Mouse (Mus musculus) hindbrain, embryonic 16.5 days (tissue): Measurements from ENCODE around the gene Tanc1. TPM values are rescaled to one million over a fixed set of nuclear protein-coding genes. Genes with fewer than 3 reads are reported as not detected.
A peak's percentile ranks its signal among the peaks of the same experiment; 100 is the strongest.

Experiments used
- ATAC-seq: fragments of 200-750 bp; cut with Nextera tagmentation; 2 replicates; pipeline ENCODE4 v1.8.0; 2017; ENCODE audit warnings: moderate TSS enrichment, moderate library complexity
- H3K27ac ChIP-seq: fragments of 300-500 bp; sonication (generic); 2 replicates; pipeline ENCODE4 v1.5.1; 2014; ENCODE audit warnings: low read depth, mild to moderate bottlenecking, control low read depth, low read length, moderate library complexity
- H3K27me3 ChIP-seq: fragments of 300-500 bp; sonication (generic); replicated peaks from 2 replicates; pipeline ENCODE4 v1.6.1; 2014; ENCODE audit warnings: low read length; ENCODE audit not compliant: control insufficient read depth, insufficient read depth
- H3K36me3 ChIP-seq: fragments of 300-500 bp; sonication (generic); 2 replicates; pipeline ENCODE4 v1.6.1; 2014; ENCODE audit warnings: mild to moderate bottlenecking, low read length, moderate library complexity, mixed read lengths; ENCODE audit not compliant: control insufficient read depth, insufficient read depth
- H3K4me1 ChIP-seq: fragments of 300-500 bp; sonication (generic); 2 replicates; pipeline ENCODE4 v1.6.1; 2014; ENCODE audit warnings: low read depth, low read length; ENCODE audit not compliant: control insufficient read depth, insufficient read depth
- H3K4me2 ChIP-seq: fragments of 300-500 bp; sonication (generic); 2 replicates; pipeline ENCODE4 v1.6.1; 2014; ENCODE audit warnings: mild to moderate bottlenecking, low read length, control low read depth, moderate library complexity
- H3K4me3 ChIP-seq: fragments of 300-500 bp; sonication (generic); 2 replicates; pipeline ENCODE4 v1.5.1; 2014; ENCODE audit warnings: mild to moderate bottlenecking, low read length, control low read depth, moderate library complexity
- H3K9ac ChIP-seq: fragments of 300-500 bp; sonication (generic); 2 replicates; pipeline ENCODE4 v1.6.1; 2014; ENCODE audit warnings: low read depth, mild to moderate bottlenecking, control low read depth, low read length, moderate library complexity
- H3K9me3 ChIP-seq: fragments of 300-500 bp; sonication (generic); 2 replicates; pipeline ENCODE4 v1.6.1; 2014; ENCODE audit warnings: mild to moderate bottlenecking, low read length, moderate library complexity; ENCODE audit not compliant: control insufficient read depth
- WGBS: fragments of 180-500 bp; shearing (Covaris S2); extraction: QIAGEN DNeasy Blood & Tissue Kit; methylation state at CpG from one replicate; pipeline ENCODE4 v1.1.7; 2014; 5-methylcytosine and 5-hydroxymethylcytosine counted together
- polyA plus RNA-seq: library from polyadenylated mRNA; unstranded; fragments of >200 nt; fragmentation: Nextera tagmentation; extraction: Ambion mirVana; gene quantifications from 2 replicates; pipeline ENCODE4 v1.2.1, GENCODE M21; 2015

Tanc1 gene
- polyA plus RNA-seq, 1 experiment from 2014 or later, result 7.4 TPM

DNA sequence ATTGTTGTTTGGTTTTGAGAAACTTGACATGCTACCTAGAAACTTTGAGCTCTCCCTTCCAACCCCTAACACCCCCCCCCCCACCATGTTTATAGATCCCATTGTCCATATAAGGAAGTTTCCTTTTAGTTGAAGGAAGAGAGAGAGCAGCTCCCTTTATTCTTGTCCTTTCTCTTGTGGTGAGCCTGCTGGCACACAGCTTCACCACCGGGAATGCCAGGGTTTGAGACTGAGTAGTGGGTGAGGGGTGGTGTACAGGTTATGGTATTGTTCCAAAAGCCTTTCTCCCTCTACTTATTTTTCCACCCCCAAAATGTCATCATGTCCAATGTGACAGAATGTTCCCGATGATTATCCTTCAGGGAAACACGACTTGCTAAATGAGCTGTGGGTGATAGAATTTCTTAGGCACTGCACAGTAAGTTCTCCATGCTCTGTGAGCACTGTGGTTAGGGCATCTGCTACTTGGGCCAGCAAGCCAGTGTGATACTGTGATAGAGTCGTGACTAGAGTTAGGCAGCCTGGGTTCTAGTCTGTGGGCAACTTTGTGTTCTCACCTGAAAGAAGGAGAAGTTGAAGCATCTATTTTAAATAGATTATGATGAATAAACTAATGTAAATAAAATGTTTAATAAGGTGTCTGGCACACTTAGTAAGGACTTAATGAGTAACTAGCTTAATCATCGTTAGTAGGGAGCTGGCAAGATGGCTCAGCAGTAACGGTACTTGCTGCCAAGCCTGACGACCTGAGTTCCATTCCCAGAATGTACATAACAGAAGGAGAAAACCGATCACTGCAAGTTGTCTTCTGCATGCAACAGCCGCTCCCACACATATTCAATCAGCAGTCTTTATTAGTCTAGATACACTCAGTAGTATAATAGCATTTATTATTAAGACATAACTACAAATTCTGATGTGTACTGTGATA is 102.0 kb downstream of the Tanc1 start:
- H3K9me3 ChIP-seq, result no peaks in the 10 kb centered on the region
- no peak overlapping the region for H3K4me2 ChIP-seq
- H3K36me3 ChIP-seq, result no peaks in the 10 kb centered on the region
- no peaks in the 10 kb centered on the region for H3K27me3 ChIP-seq
- ATAC-seq, result no peak
- H3K27ac ChIP-seq, result no peak overlapping the region
- H3K4me3 ChIP-seq, result no peak overlapping the region
- H3K4me1 ChIP-seq, result peaks cover 6% of the 10 kb centered on the region
- no peak overlapping the region for H3K9ac ChIP-seq
- WGBS, result 74% methylated on average over 9 of the region's 9 CpGs

- WGBS, result 98% methylated on average over 2 of the region's 2 CpGs
- Histone ChIP-seq H3K4me3 (no peak overlapping the region), H3K4me1 (peaks cover 7% of the 10 kb centered on the region)
These were observed 103.2 kb downstream of the Tanc1 start for GRCm38 (mm10) chr2:59714992-59715391.

GRCm38 (mm10) chr2:59716461-59716860 is 104.6 kb downstream of the Tanc1 start:
- Histone ChIP-seq H3K27ac (no peak overlapping the region), H3K4me3 (no peak overlapping the region), H3K9me3 (no peaks in the 10 kb centered on the region), H3K9ac (no peak overlapping the region), H3K4me2 (no peak overlapping the region), H3K4me1 (peaks cover 7% of the 10 kb centered on the region), H3K27me3 (no peaks in the 10 kb centered on the region), H3K36me3 (no peaks in the 10 kb centered on the region)
- no peak for ATAC-seq
- WGBS, result 63% methylated on average over 3 of the region's 3 CpGs

More at GRCm38 (mm10) chr2:59714992-59715391, 103.2 kb downstream of the Tanc1 start:
- Histone ChIP-seq H3K27ac (no peak overlapping the region), H3K9ac (no peak overlapping the region), H3K27me3 (no peaks in the 10 kb centered on the region), H3K4me2 (no peak overlapping the region), H3K36me3 (no peaks in the 10 kb centered on the region), H3K9me3 (no peaks in the 10 kb centered on the region)
- ATAC-seq, result no peak

- 85% methylated on average over 3 of the region's 3 CpGs for WGBS
- H3K4me1 ChIP-seq, result peaks cover 7% of the 10 kb centered on the region
- H3K27ac ChIP-seq, result no peak overlapping the region
- H3K4me2 ChIP-seq, result no peak overlapping the region
- no peaks in the 10 kb centered on the region for H3K36me3 ChIP-seq
- no peak overlapping the region for H3K9ac ChIP-seq
- no peaks in the 10 kb centered on the region for H3K27me3 ChIP-seq
- ATAC-seq, result no peak
- no peaks in the 10 kb centered on the region for H3K9me3 ChIP-seq
- no peak overlapping the region for H3K4me3 ChIP-seq
These were observed 106.0 kb downstream of the Tanc1 start for GRCm38 (mm10) chr2:59717746-59718294.

- Histone ChIP-seq H3K9me3 (no peaks in the 10 kb centered on the region), H3K9ac (no peak overlapping the region), H3K4me1 (peaks cover 7% of the 10 kb centered on the region), H3K27me3 (no peaks in the 10 kb centered on the region), H3K27ac (peak overlapping the region; percentile 4; the same call in 1 of the 2 replicates), H3K4me3 (no peak overlapping the region), H3K36me3 (no peaks in the 10 kb centered on the region), H3K4me2 (no peak overlapping the region)
- peak; percentile 55 for ATAC-seq
- WGBS, result 46% methylated on average over 24 of the region's 24 CpGs
These were observed 107.0 kb downstream of the Tanc1 start for GRCm38 (mm10) chr2:59718601-59719416.

DNA sequence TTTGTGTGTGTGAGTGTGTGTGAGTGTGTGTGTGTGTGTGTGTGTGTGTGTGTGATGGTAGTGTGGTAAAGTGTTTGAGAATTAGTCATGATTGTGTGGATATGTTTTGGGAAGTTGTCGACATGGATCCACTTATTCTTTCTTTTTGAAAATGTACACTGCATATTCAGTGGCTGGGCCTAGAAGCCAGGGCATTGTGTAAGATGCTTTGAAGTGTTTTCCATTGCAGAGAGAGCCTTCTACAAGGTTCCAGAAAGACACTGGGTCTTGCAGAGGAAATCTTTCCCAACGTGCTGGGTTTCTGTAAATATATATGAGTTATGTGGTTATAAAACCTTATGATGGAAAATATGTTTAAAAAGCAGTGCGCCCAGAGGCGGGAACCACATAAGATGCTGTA is 108.0 kb downstream of the Tanc1 start:
- Histone ChIP-seq H3K4me1 (peaks cover 7% of the 10 kb centered on the region), H3K4me3 (no peak overlapping the region), H3K9ac (no peak overlapping the region), H3K9me3 (no peaks in the 10 kb centered on the region), H3K4me2 (no peak overlapping the region), H3K27ac (no peak overlapping the region), H3K27me3 (no peaks in the 10 kb centered on the region), H3K36me3 (no peaks in the 10 kb centered on the region)
- WGBS, result 86% methylated on average over 4 of the region's 4 CpGs
- no peak for ATAC-seq

- H3K4me2 ChIP-seq, result no peak overlapping the region
- H3K9ac ChIP-seq, result no peak overlapping the region
- 42% methylated on average over 8 of the region's 8 CpGs for WGBS
- H3K4me3 ChIP-seq, result no peak overlapping the region
- no peak overlapping the region for H3K27ac ChIP-seq
- H3K36me3 ChIP-seq, result no peaks in the 10 kb centered on the region
- no peaks in the 10 kb centered on the region for H3K9me3 ChIP-seq
- no peak for ATAC-seq
- H3K27me3 ChIP-seq, result no peaks in the 10 kb centered on the region
- H3K4me1 ChIP-seq, result peaks cover 7% of the 10 kb centered on the region
These were observed 109.3 kb downstream of the Tanc1 start for GRCm38 (mm10) chr2:59721119-59721518.

- H3K9me3 ChIP-seq, result no peaks in the 10 kb centered on the region
- H3K4me3 ChIP-seq, result no peak overlapping the region
- ATAC-seq, result no peak
- H3K27me3 ChIP-seq, result no peaks in the 10 kb centered on the region
- no peak overlapping the region for H3K27ac ChIP-seq
- H3K4me2 ChIP-seq, result no peak overlapping the region
- no peak overlapping the region for H3K9ac ChIP-seq
- H3K4me1 ChIP-seq, result peaks cover 7% of the 10 kb centered on the region
- no peaks in the 10 kb centered on the region for H3K36me3 ChIP-seq
- 52% methylated on average over 5 of the region's 5 CpGs for WGBS
These were observed 109.9 kb downstream of the Tanc1 start for GRCm38 (mm10) chr2:59721758-59722157.

- H3K27ac ChIP-seq, result no peak overlapping the region
- peaks cover 7% of the 10 kb centered on the region for H3K4me1 ChIP-seq
- H3K27me3 ChIP-seq, result no peaks in the 10 kb centered on the region
- WGBS, result 90% methylated on average over 5 of the region's 5 CpGs
- H3K9ac ChIP-seq, result no peak overlapping the region
- H3K36me3 ChIP-seq, result no peaks in the 10 kb centered on the region
- no peak overlapping the region for H3K4me2 ChIP-seq
- H3K4me3 ChIP-seq, result no peak overlapping the region
- ATAC-seq, result no peak
- no peaks in the 10 kb centered on the region for H3K9me3 ChIP-seq
These were observed 111.5 kb downstream of the Tanc1 start for GRCm38 (mm10) chr2:59723311-59723710.
